Mouse (Mus musculus): Measurements from ENCODE around the gene Wwox. TPM values are rescaled to one million over a fixed set of nuclear protein-coding genes. Genes with fewer than 3 reads are reported as not detected.

Gene Wwox
- polyA plus RNA-seq, 1 experiment from 2014 or later, result 9.0 TPM

GRCm38 (mm10) chr8:114629719-114630118 is 190.3 kb downstream of the Wwox start:
- Histone ChIP-seq H3K4me1 (peaks cover 6% of the 10 kb centered on the region), H3K9me3 (no peaks in the 10 kb centered on the region), H3K9ac (no peak overlapping the region), H3K27ac (replicated peaks) (no peak overlapping the region), H3K4me2 (no peak overlapping the region), H3K36me3 (no peaks in the 10 kb centered on the region), H3K4me3 (no peak overlapping the region), H3K27me3 (replicated peaks) (peaks cover 3% of the 10 kb centered on the region; the same call in 1 of the 2 replicates)
- ATAC-seq (ENCODE audit: extremely low read depth, insufficient number of reproducible peaks, low FRiP score, low TSS enrichment), result no peak
- 55% methylated on average over 7 of the region's 7 CpGs for WGBS

GRCm38 (mm10) chr8:114631087-114631486 is 191.6 kb downstream of the Wwox start:
- H3K9ac ChIP-seq, result no peak overlapping the region
- 66% methylated on average over 6 of the region's 6 CpGs for WGBS

GRCm38 (mm10) chr8:114634151-114634550 is 194.7 kb downstream of the Wwox start:
- no peak overlapping the region for H3K4me2 ChIP-seq
- no peak overlapping the region for H3K4me3 ChIP-seq
- H3K36me3 ChIP-seq, result no peaks in the 10 kb centered on the region
- H3K9ac ChIP-seq, result no peak overlapping the region
- peaks cover 11% of the 10 kb centered on the region for H3K4me1 ChIP-seq
- 69% methylated on average over 2 of the region's 2 CpGs for WGBS
- H3K9me3 ChIP-seq, result no peaks in the 10 kb centered on the region
- no peak overlapping the region for H3K27ac ChIP-seq (replicated peaks)
- no peak for ATAC-seq (ENCODE audit: extremely low read depth, insufficient number of reproducible peaks, low FRiP score, low TSS enrichment)
- no peaks in the 10 kb centered on the region; the same call in 1 of the 2 replicates for H3K27me3 ChIP-seq (replicated peaks)

More at GRCm38 (mm10) chr8:114631087-114631486, 191.6 kb downstream of the Wwox start:
- no peak for ATAC-seq (ENCODE audit: extremely low read depth, insufficient number of reproducible peaks, low FRiP score, low TSS enrichment)
- Histone ChIP-seq H3K4me2 (no peak overlapping the region), H3K4me3 (no peak overlapping the region), H3K4me1 (peaks cover 11% of the 10 kb centered on the region), H3K36me3 (no peaks in the 10 kb centered on the region), H3K27me3 (replicated peaks) (peaks cover 3% of the 10 kb centered on the region; the same call in 1 of the 2 replicates), H3K9me3 (no peaks in the 10 kb centered on the region), H3K27ac (replicated peaks) (no peak overlapping the region)

GRCm38 (mm10) chr8:114634669-114635410 is 195.4 kb downstream of the Wwox start:
- Histone ChIP-seq H3K9me3 (no peaks in the 10 kb centered on the region), H3K27ac (replicated peaks) (no peak overlapping the region), H3K4me2 (no peak overlapping the region), H3K36me3 (no peaks in the 10 kb centered on the region), H3K27me3 (replicated peaks) (no peaks in the 10 kb centered on the region; the same call in 1 of the 2 replicates), H3K4me3 (no peak overlapping the region), H3K4me1 (peaks cover 11% of the 10 kb centered on the region), H3K9ac (no peak overlapping the region)
- ATAC-seq (ENCODE audit: extremely low read depth, insufficient number of reproducible peaks, low FRiP score, low TSS enrichment), result no peak
- WGBS, result 54% methylated on average over 9 of the region's 9 CpGs

- no peaks in the 10 kb centered on the region for H3K9me3 ChIP-seq
- no peak overlapping the region for H3K9ac ChIP-seq
- peaks cover 11% of the 10 kb centered on the region for H3K4me1 ChIP-seq
- H3K36me3 ChIP-seq, result no peaks in the 10 kb centered on the region
- no peaks in the 10 kb centered on the region for H3K27me3 ChIP-seq (replicated peaks)
- 70% methylated on average over 5 of the region's 5 CpGs for WGBS
- no peak for ATAC-seq (ENCODE audit: extremely low read depth, insufficient number of reproducible peaks, low FRiP score, low TSS enrichment)
- no peak overlapping the region for H3K4me3 ChIP-seq
- no peak overlapping the region for H3K27ac ChIP-seq (replicated peaks)
- H3K4me2 ChIP-seq, result no peak overlapping the region
Observed at GRCm38 (mm10) chr8:114636376-114636775, 196.9 kb downstream of the Wwox start.

- Histone ChIP-seq H3K27ac (replicated peaks) (no peak overlapping the region), H3K4me3 (no peak overlapping the region), H3K4me2 (no peak overlapping the region), H3K4me1 (peaks cover 3% of the 10 kb centered on the region; the same call in 1 of the 2 replicates), H3K27me3 (replicated peaks) (no peaks in the 10 kb centered on the region), H3K9me3 (no peaks in the 10 kb centered on the region), H3K9ac (no peak overlapping the region), H3K36me3 (no peaks in the 10 kb centered on the region)
- WGBS, result 59% methylated on average over 9 of the region's 9 CpGs
- no peak for ATAC-seq (ENCODE audit: extremely low read depth, insufficient number of reproducible peaks, low FRiP score, low TSS enrichment)
Observed at GRCm38 (mm10) chr8:114641809-114642208, 202.4 kb downstream of the Wwox start.

GRCm38 (mm10) chr8:114650789-114651188 is 211.3 kb downstream of the Wwox start:
- Histone ChIP-seq H3K36me3 (no peaks in the 10 kb centered on the region), H3K9me3 (no peaks in the 10 kb centered on the region), H3K4me2 (no peak overlapping the region), H3K4me3 (no peak overlapping the region), H3K9ac (no peak overlapping the region), H3K4me1 (no peaks in the 10 kb centered on the region), H3K27ac (replicated peaks) (no peak overlapping the region), H3K27me3 (replicated peaks) (peaks cover 4% of the 10 kb centered on the region; the same call in 1 of the 2 replicates)
- no peak for ATAC-seq (ENCODE audit: extremely low read depth, insufficient number of reproducible peaks, low FRiP score, low TSS enrichment)
- 88% methylated on average over 14 of the region's 14 CpGs for WGBS

GRCm38 (mm10) chr8:114657789-114658188 is 218.3 kb downstream of the Wwox start:
- H3K4me1 ChIP-seq, result 0 out of 2 replicates have a peak, but pooled peaks cover 4% of the 10 kb centered on the region
- H3K4me2 ChIP-seq, result no peak overlapping the region
- no peak for ATAC-seq (ENCODE audit: extremely low read depth, insufficient number of reproducible peaks, low FRiP score, low TSS enrichment)
- no peak overlapping the region for H3K27ac ChIP-seq (replicated peaks)
- no peak overlapping the region for H3K9ac ChIP-seq
- H3K27me3 ChIP-seq (replicated peaks), result peaks cover 4% of the 10 kb centered on the region; the same call in 1 of the 2 replicates
- H3K36me3 ChIP-seq, result no peaks in the 10 kb centered on the region
- no peaks in the 10 kb centered on the region for H3K9me3 ChIP-seq
- no peak overlapping the region for H3K4me3 ChIP-seq
- 43% methylated on average over 4 of the region's 4 CpGs for WGBS

- no peaks in the 10 kb centered on the region for H3K36me3 ChIP-seq
- H3K27ac ChIP-seq (replicated peaks), result no peak overlapping the region
- 0 out of 2 replicates have a peak, but pooled peaks cover 4% of the 10 kb centered on the region for H3K4me1 ChIP-seq
- peaks cover 4% of the 10 kb centered on the region; the same call in 1 of the 2 replicates for H3K27me3 ChIP-seq (replicated peaks)
- H3K9me3 ChIP-seq, result no peaks in the 10 kb centered on the region
- no peak for ATAC-seq (ENCODE audit: extremely low read depth, insufficient number of reproducible peaks, low FRiP score, low TSS enrichment)
- no peak overlapping the region for H3K4me3 ChIP-seq
- H3K9ac ChIP-seq, result no peak overlapping the region
- 69% methylated on average over 4 of the region's 4 CpGs for WGBS
- H3K4me2 ChIP-seq, result no peak overlapping the region
Observed at GRCm38 (mm10) chr8:114658475-114658874, 219.0 kb downstream of the Wwox start.

GRCm38 (mm10) chr8:114663053-114663452 is 223.6 kb downstream of the Wwox start:
- Histone ChIP-seq H3K4me3 (no peak overlapping the region), H3K27ac (replicated peaks) (no peak overlapping the region), H3K4me2 (no peak overlapping the region), H3K4me1 (no peaks in the 10 kb centered on the region), H3K27me3 (replicated peaks) (0 out of 2 replicates have a peak, but pooled peaks cover 8% of the 10 kb centered on the region), H3K36me3 (no peaks in the 10 kb centered on the region), H3K9me3 (no peaks in the 10 kb centered on the region), H3K9ac (no peak overlapping the region)
- WGBS, result 76% methylated on average over 7 of the region's 7 CpGs
- ATAC-seq (ENCODE audit: extremely low read depth, insufficient number of reproducible peaks, low FRiP score, low TSS enrichment), result no peak

GRCm38 (mm10) chr8:114665521-114665920 is 226.1 kb downstream of the Wwox start:
- no peak overlapping the region for H3K4me3 ChIP-seq
- no peak overlapping the region for H3K27ac ChIP-seq (replicated peaks)
- 64% methylated on average over 6 of the region's 6 CpGs for WGBS
- no peaks in the 10 kb centered on the region for H3K36me3 ChIP-seq
- H3K4me2 ChIP-seq, result no peak overlapping the region
- no peak for ATAC-seq (ENCODE audit: extremely low read depth, insufficient number of reproducible peaks, low FRiP score, low TSS enrichment)
- H3K4me1 ChIP-seq, result no peaks in the 10 kb centered on the region
- no peak overlapping the region for H3K9ac ChIP-seq
- no peaks in the 10 kb centered on the region for H3K9me3 ChIP-seq
- 0 out of 2 replicates have a peak, but pooled peaks cover 8% of the 10 kb centered on the region for H3K27me3 ChIP-seq (replicated peaks)

GRCm38 (mm10) chr8:114670801-114671200 is 231.3 kb downstream of the Wwox start:
- Histone ChIP-seq H3K4me1 (no peaks in the 10 kb centered on the region), H3K4me2 (no peak overlapping the region), H3K27ac (replicated peaks) (no peak overlapping the region), H3K4me3 (no peak overlapping the region), H3K9ac (no peak overlapping the region), H3K36me3 (no peaks in the 10 kb centered on the region), H3K9me3 (0 out of 2 replicates have a peak, but pooled peaks cover 3% of the 10 kb centered on the region), H3K27me3 (replicated peaks) (0 out of 2 replicates have a peak, but pooled peaks cover 8% of the 10 kb centered on the region)
- WGBS, result 59% methylated on average over 6 of the region's 6 CpGs
- ATAC-seq (ENCODE audit: extremely low read depth, insufficient number of reproducible peaks, low FRiP score, low TSS enrichment), result no peak

Data from heart, embryonic 13.5 days (tissue).